Mouse (Mus musculus) layer of hippocampus, adult 2 months (tissue): Measurements from ENCODE around the gene Pstk. TPM values are rescaled to one million over a fixed set of nuclear protein-coding genes. Genes with fewer than 3 reads are reported as not detected.
"Not testable (repeated sequence)": the region's sequence is repeated elsewhere in the genome, so short reads cannot be mapped to it uniquely, and the experiment has no call there.

Source experiments
- DNase-seq, 2 experiments: peaks; one replicate each; pipeline ENCODE4 v3.0.0; 2022; ENCODE audit warnings: low spot score in 2 of 2
- H3K27ac ChIP-seq: fragments of 200-600 bp; 2 replicates; pipeline ENCODE4 v1.8.1; 2022
- H3K4me3 ChIP-seq: fragments of 200-600 bp; 2 replicates; pipeline ENCODE4 v1.8.1; 2022; ENCODE audit warnings: mild to moderate bottlenecking
- CTCF ChIP-seq: fragments of 200-600 bp; conservative IDR thresholded peaks from 2 replicates; pipeline ENCODE4 v1.8.1; 2022; ENCODE audit warnings: antibody characterized with exemption, mild to moderate bottlenecking, moderate library complexity
- total RNA-seq, 2 experiments: library from RNA; stranded (reverse); gene quantifications; 2 replicates each; pipeline ENCODE4 v1.2.3; 2021

Pstk gene
- total RNA-seq, 2 experiments from 2014 or later, result 50.1 to 57.4 TPM

DNA sequence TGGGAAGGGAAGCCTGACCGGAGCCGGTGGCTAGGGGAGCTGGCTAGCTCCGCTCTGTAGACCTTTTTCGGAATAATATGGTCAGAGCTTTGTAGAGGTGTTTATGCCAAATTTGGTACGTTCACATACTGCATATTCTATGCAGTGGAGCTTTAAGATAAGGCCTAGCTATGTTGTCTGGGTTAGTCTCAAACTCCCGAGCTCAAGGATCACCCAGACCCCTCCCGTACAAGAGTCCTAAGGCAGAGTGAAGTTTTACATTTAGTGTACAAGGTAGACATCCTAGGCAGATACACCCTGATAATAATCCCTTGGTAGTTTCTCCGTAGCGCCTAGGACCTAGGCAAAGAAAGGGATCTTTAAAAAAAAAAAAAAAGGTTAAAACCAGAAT lies 524 bp downstream of the Pstk start:
- TF ChIP-seq CTCF, result no peak
- Histone ChIP-seq H3K27ac (peak overlapping the region; percentile 100), H3K4me3 (peak overlapping the region; percentile 67)
- DNase-seq, result no peak

GRCm38 (mm10) chr7:131371880-131372651 lies 1.1 kb downstream of the Pstk start:
- TF ChIP-seq CTCF, result peak; percentile 43
- H3K27ac ChIP-seq, result peak overlapping the region; percentile 100; the same call in 1 of the 2 replicates
- no peak for DNase-seq

GRCm38 (mm10) chr7:131391761-131392160 lies 20.8 kb downstream of the Pstk start:
- not testable (repeated sequence) for DNase-seq, H3K27ac ChIP-seq

More at GRCm38 (mm10) chr7:131371880-131372651, 1.1 kb downstream of the Pstk start:
- H3K4me3 ChIP-seq, result peak overlapping the region; percentile 67

DNA sequence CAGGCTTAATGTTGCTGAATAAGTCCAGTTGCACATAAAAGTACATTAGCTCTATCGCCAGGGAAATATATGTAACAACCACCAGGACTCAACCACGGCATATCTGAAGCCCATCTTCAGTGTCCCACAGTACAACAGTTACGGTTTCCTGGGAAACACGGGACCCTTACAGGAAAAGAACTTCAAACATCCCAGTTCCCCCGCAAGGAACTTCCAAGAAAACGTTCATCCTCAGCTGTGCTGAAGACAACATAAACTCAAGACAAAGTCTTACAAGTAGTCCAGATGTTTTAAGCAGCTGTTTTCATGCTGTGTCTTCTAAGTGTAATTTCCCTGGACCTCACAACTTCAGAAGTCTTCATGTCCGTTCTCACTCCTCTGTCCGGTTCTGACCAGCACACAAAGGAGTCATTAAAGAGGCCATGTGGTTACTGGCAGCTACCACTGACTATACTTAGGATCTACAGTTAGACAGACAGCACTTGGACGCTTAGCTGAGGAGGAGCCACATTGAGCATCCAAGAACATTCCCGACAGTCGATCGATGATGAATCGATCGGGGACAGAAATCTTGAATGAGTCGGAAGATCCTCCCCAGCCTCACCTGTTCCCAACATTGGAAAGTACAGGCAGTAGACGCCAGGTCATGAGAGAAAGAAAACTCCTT lies 38.5 kb downstream of the Pstk start:
- Histone ChIP-seq H3K27ac (peak overlapping the region; percentile 92), H3K4me3 (peak overlapping the region; percentile 80)
- DNase-seq, result no peak
- TF ChIP-seq CTCF, result no peak

More at GRCm38 (mm10) chr7:131391761-131392160, 20.8 kb downstream of the Pstk start:
- H3K4me3 ChIP-seq, result not testable (repeated sequence)

- Histone ChIP-seq H3K27ac (peak overlapping the region; percentile 92), H3K4me3 (peak overlapping the region; percentile 80)
- peak in 1 of 2 experiments; percentile 21 for DNase-seq
- peak; percentile 13; the same call in 1 of the 2 replicates for TF ChIP-seq CTCF
Observed at GRCm38 (mm10) chr7:131409988-131410385, 39.0 kb downstream of the Pstk start.

GRCm38 (mm10) chr7:131410416-131411058 lies 39.6 kb downstream of the Pstk start, which contains the start of the genes Ikzf5 and Acadsb:
Gene Ikzf5 (minus strand): TSS chr7:131410521.
Gene Acadsb (plus strand): TSS chr7:131410601.
- peak; percentile 99 for DNase-seq
- peak within 1 kb of the TSS; percentile 92 for H3K27ac ChIP-seq
- TF ChIP-seq CTCF, result no peak
- H3K4me3 ChIP-seq, result peak within 1 kb of the TSS; percentile 80

GRCm38 (mm10) chr7:131411221-131411940 lies 40.4 kb downstream of the Pstk start:
- DNase-seq, result no peak
- H3K27ac ChIP-seq, result peak overlapping the region; percentile 92; the same call in 1 of the 2 replicates
- peak overlapping the region; percentile 80 for H3K4me3 ChIP-seq
- no peak for TF ChIP-seq CTCF

DNA sequence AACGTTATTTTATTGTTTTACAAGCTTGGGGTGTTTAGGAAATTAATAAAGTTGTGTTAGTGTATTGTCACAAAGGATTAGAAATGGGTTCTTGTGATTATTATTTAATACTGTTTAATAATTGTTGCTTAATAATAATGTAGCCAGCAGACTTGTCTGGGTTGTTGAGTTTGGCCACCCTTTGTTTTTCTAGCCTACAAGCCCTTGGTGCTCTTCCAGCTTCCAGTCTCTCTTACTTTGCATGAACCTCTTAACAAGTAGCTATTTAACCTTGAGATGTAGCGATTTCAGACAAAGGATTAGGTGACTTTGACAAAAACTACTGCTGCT lies 41.0 kb downstream of the Pstk start:
- no peak for TF ChIP-seq CTCF
- Histone ChIP-seq H3K27ac (no peak overlapping the region; the same call in 1 of the 2 replicates), H3K4me3 (peak overlapping the region; percentile 80)
- no peak for DNase-seq

- not testable (repeated sequence) for DNase-seq, H3K27ac ChIP-seq, H3K4me3 ChIP-seq
Observed at GRCm38 (mm10) chr7:131416742-131417141, 45.8 kb downstream of the Pstk start.

GRCm38 (mm10) chr7:131417605-131418004 lies 46.7 kb downstream of the Pstk start:
- H3K4me3 ChIP-seq, result no peak overlapping the region
- no peak overlapping the region for H3K27ac ChIP-seq
- DNase-seq, result no peak
- TF ChIP-seq CTCF, result no peak

DNA sequence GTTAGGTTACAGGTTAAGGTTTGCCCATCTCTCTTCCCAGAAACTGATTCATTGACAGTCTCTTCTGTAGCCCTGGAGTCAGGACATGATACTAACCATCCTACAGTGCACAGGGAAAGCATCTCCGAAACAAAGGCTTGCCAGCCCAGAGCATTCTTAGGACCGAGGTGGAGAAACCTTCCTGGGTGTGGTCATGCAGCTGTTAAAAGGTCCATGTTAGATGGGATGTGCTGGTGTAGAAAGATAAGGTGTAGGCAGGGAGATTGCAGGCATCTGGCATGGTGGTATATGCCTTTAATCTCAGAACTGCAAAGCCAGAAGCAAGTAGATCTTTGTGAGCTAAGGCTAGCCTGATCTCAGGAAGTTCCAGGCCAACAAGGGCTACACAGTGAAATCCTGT lies 54.0 kb downstream of the Pstk start:
- no peak for TF ChIP-seq CTCF
- no peak for DNase-seq
- Histone ChIP-seq H3K4me3 (no peak overlapping the region), H3K27ac (no peak overlapping the region)

GRCm38 (mm10) chr7:131427331-131427730 lies 56.4 kb downstream of the Pstk start:
- TF ChIP-seq CTCF, result no peak
- Histone ChIP-seq H3K4me3 (no peak overlapping the region), H3K27ac (no peak overlapping the region)
- no peak for DNase-seq

GRCm38 (mm10) chr7:131432244-131432643 lies 61.3 kb downstream of the Pstk start:
- Histone ChIP-seq H3K27ac (no peak overlapping the region), H3K4me3 (no peak overlapping the region)
- TF ChIP-seq CTCF, result peak; percentile 83
- DNase-seq, result peak; percentile 56 to 62
